Mouse (Mus musculus) intestine, embryonic 14.5 days (tissue): ENCODE results near the gene Rnf180. TPM values are rescaled to one million over a fixed set of nuclear protein-coding genes. Genes with fewer than 3 reads are reported as not detected.

Experiments used
- ATAC-seq: fragments of 200-750 bp; cut with Nextera tagmentation; replicated peaks from 2 replicates; pipeline ENCODE4 v1.8.0; 2017; ENCODE audit warnings: low read depth, moderate number of reproducible peaks, moderate TSS enrichment, moderate library complexity; ENCODE audit not compliant: low FRiP score, low TSS enrichment
- DNase-seq: peaks from one replicate; pipeline ENCODE4 v3.0.0-alpha.2; 2018; ENCODE audit warnings: low spot score
- H3K27ac ChIP-seq: fragments of 300-500 bp; sonication (generic); 2 replicates; pipeline ENCODE4 v1.5.1; 2014; ENCODE audit warnings: low read depth, mild to moderate bottlenecking, control low read depth
- H3K27me3 ChIP-seq: fragments of 300-500 bp; sonication (generic); replicated peaks from 2 replicates; pipeline ENCODE4 v1.6.1; 2014; ENCODE audit warnings: low read length, control low read depth; ENCODE audit not compliant: control insufficient read depth, insufficient read depth
- H3K36me3 ChIP-seq: fragments of 300-500 bp; sonication (generic); 2 replicates; pipeline ENCODE4 v1.6.1; 2014; ENCODE audit warnings: low read length, control low read depth; ENCODE audit not compliant: control insufficient read depth, insufficient read depth
- H3K4me1 ChIP-seq: fragments of 300-500 bp; sonication (generic); replicated peaks from 2 replicates; pipeline ENCODE4 v1.6.1; 2014; ENCODE audit warnings: low read length, control low read depth, mixed read lengths; ENCODE audit not compliant: control insufficient read depth, insufficient read depth
- H3K4me2 ChIP-seq: fragments of 300-500 bp; sonication (generic); 2 replicates; pipeline ENCODE4 v1.6.1; 2014; ENCODE audit warnings: low read length
- H3K4me3 ChIP-seq: fragments of 300-500 bp; sonication (generic); 2 replicates; pipeline ENCODE4 v1.5.1; 2014; ENCODE audit warnings: low read depth, low read length, control low read depth, mixed read lengths
- H3K9ac ChIP-seq: fragments of 300-500 bp; sonication (generic); 2 replicates; pipeline ENCODE4 v1.6.1; 2014; ENCODE audit warnings: mild to moderate bottlenecking, low read length
- H3K9me3 ChIP-seq: fragments of 300-500 bp; sonication (generic); 2 replicates; pipeline ENCODE4 v1.6.1; 2016; ENCODE audit warnings: low read length, control low read depth; ENCODE audit not compliant: control insufficient read depth
- WGBS: fragments of 180-500 bp; shearing (Covaris S2); extraction: QIAGEN DNeasy Blood & Tissue Kit; methylation state at CpG from one replicate; pipeline ENCODE4 v1.1.7; 2014; 5-methylcytosine and 5-hydroxymethylcytosine counted together
- polyA plus RNA-seq: library from polyadenylated mRNA; unstranded; fragments of >200 nt; fragmentation: Nextera tagmentation; extraction: Ambion mirVana; gene quantifications from 2 replicates; pipeline ENCODE4 v1.2.1, GENCODE M21; 2014

Gene Rnf180
- polyA plus RNA-seq, 1 experiment from 2014 or later: 4.5 TPM

- Histone ChIP-seq H3K27ac (no peak within 1 kb of the TSS), H3K9me3 (no peaks in the 10 kb centered on the region), H3K4me2 (no peak within 1 kb of the TSS), H3K4me3 (no peak within 1 kb of the TSS), H3K9ac (no peak within 1 kb of the TSS), H3K4me1 (no peaks in the 10 kb centered on the region), H3K27me3 (no peaks in the 10 kb centered on the region), H3K36me3 (no peaks in the 10 kb centered on the region)
- 91% methylated on average over 10 of the region's 10 CpGs for WGBS
- ATAC-seq (no peak), DNase-seq (no peak)
Measured at GRCm38 (mm10) chr13:105081862-105082261, 212.8 kb downstream of the Rnf180 start, which contains the start of gene 4933425L06Rik. Gene 4933425L06Rik (plus strand): TSS chr13:105082122.

Other genes with a start within 250 kb of the Rnf180 start
- 2.2 and 2.7 TPM in 2 replicates for gene Rgs7bp, start 239.9 kb downstream of the Rnf180 start, polyA plus RNA-seq
- gene 4933425L06Rik, start 212.7 kb downstream of the Rnf180 start, polyA plus RNA-seq: not detected in 2 replicates
- 0.09 TPM in 1 of 2 replicates, not detected in the other for gene Htr1a, start 148.8 kb upstream of the Rnf180 start, polyA plus RNA-seq